Mouse (Mus musculus): ENCODE results near the gene Cops2.

The Cops2 gene

GRCm38 (mm10) chr2:125820397-125820796, 38.5 kb downstream of the Cops2 start:
- DNase-seq: no peak

- DNase-seq: no peak
Measured at GRCm38 (mm10) chr2:125813972-125814595, 44.9 kb downstream of the Cops2 start.

DNA sequence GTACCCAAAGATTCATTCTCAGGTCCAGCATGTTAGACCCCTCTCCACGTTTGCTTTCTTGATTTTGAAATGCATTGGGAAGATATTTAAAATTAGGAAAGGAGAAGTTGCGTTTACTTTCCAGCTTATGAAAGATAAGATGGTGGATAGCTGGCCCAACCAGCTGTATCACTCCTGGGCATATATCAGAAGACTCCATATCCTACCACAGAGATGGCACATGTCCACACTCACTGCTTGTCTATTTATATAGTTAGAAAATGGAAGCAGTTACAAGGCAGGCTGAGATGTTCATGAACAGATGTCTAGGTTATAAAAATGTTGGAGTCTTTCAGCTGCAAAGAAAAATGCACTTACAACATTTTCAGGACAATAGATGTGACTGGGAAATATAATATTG, 47.6 kb downstream of the Cops2 start:
- DNase-seq: no peak

GRCm38 (mm10) chr2:125809551-125809950, 49.4 kb downstream of the Cops2 start:
- DNase-seq: no peak

GRCm38 (mm10) chr2:125805826-125806225, 53.1 kb downstream of the Cops2 start:
- no peak for DNase-seq

DNA sequence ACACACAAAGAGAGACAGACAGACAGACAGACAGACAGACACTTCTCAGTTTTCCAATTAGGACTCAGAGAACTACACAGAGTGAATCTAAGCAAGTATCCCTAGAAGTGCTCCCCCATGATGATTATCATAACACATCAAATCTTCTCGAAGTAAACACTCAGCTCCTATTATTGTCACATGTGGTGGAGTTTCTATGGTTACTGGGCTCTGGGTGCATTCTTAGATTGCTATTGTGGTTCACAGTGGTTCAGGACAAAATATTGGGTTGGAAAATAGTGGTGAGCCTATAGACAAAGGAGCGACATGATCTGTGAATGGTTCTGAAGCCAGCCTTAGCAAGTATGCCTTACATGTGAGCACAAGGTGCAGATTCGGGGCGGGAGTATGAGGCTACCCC, 57.0 kb downstream of the Cops2 start:
- DNase-seq: no peak

DNA sequence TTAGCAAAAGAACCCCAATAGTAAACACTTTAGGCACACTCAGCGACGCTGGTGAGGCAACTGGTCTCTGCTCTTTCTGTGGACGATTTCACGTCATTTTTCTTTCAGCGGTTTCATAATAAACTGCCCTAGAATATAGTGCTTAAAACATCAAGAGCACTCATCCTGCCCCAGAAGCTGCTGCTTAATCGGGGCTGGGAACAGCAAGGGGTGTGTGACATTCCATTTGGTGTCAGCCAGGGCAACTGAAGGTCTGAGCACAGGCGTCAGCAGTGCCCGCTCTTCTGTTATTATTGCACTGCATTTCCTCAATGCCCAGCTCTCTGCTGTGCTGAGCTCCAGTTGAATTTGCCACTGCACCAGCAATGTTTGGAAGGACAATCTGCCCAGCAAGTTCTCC, 57.9 kb downstream of the Cops2 start:
- DNase-seq: no peak

GRCm38 (mm10) chr2:125800428-125800827, 58.5 kb downstream of the Cops2 start:
- no peak for DNase-seq

DNA sequence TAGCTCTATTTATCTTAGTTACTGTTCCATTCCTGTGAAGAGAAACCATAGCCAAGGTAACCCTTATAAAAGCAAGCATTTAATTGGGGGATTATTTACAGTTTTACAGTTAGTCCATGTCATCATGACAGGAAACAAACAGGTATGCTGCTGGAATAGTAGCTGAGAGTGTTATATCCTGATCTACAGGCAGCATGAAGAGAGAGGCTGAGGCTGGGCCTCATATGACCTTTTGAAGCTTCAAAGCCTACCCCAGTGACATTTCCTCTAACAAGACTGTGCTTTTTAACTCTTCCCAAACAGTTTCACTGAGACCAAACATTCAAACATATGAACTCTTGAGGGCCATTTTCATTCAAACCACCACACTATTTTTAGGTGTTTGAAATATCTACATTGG, 61.1 kb downstream of the Cops2 start:
- DNase-seq: no peak

DNA sequence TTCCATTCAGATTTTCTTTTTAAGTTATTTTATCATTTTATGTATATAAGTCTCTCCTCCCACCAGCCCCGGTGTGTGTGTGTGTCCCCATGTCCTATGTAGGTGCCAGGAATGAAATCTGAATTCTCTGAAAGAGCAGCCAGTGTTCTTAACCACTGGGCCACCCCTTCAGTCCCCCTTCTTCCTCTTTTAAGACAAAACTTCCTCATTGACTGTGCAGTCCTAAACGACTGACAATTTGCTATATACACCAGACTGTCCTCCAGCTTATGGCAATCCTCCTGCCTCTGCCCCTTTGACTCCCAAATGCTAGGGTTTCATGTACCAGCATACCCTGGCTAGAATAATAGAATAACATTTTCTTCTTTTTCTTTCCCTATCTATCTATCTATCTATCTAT, 63.8 kb downstream of the Cops2 start:
- no peak for DNase-seq

DNA sequence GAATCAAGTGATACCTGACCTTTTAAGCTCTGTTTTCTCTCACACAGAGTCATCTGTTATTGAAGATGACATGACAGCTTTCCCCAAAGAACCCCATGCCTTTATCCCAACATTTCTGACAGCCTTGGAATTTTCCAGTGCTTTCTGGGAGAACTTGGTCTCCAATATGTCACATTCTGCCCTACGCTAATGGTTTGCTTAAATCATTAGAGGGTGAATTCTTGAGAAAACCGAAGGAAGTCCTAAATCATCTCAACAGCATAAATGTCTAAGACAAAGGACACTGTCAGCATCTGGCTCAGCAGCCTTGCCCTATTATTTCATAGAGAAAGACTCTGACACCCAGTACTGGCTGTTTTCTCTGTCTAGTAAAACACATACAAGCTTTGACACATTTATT, 64.8 kb downstream of the Cops2 start:
- DNase-seq: no peak

DNA sequence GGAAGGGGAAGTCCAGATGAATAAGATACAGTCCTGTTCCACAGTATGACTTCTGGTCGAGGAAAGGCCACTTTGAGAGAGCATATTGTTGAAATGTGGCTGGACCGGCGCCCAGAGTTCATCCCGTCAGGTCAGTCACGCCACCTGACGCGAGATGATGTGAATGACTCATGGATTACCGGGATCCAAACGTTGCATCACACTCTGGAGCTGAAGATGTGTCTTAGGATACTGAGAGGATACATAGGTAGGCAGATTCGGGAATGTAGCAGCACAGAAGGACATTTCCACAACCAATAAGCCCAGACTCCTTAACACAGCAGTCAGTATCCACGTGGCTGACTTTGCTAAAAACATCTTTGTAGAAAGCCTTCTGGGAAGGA, 66.1 kb downstream of the Cops2 start:
- DNase-seq: no peak

- peak in 1 of 2 experiments; percentile 11 for DNase-seq
Measured at GRCm38 (mm10) chr2:125792144-125792878, 66.6 kb downstream of the Cops2 start.

GRCm38 (mm10) chr2:125791485-125791885, 67.5 kb downstream of the Cops2 start:
- DNase-seq: peak; percentile 44 to 48

GRCm38 (mm10) chr2:125790242-125790641, 68.7 kb downstream of the Cops2 start:
- DNase-seq: no peak

DNA sequence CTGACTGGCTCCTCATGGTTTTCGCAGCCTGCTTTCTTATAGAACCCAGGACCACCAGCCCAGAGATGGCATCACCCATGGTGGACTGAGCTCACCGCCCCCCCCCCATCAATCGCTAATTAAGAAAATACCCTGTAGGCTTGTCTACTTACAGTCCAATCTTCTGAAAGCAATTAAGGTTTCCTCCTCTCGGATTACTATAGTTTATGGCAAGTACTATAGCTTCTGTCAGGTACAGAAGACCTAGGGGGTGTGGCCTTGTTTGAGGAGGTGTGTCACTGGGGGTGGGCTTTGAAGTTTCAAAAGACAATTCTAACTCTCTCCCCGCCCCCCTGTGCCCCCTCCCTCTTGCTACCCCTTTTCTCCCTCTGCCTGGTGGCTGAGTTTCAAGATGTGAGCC, 69.7 kb downstream of the Cops2 start:
- DNase-seq: no peak

DNA sequence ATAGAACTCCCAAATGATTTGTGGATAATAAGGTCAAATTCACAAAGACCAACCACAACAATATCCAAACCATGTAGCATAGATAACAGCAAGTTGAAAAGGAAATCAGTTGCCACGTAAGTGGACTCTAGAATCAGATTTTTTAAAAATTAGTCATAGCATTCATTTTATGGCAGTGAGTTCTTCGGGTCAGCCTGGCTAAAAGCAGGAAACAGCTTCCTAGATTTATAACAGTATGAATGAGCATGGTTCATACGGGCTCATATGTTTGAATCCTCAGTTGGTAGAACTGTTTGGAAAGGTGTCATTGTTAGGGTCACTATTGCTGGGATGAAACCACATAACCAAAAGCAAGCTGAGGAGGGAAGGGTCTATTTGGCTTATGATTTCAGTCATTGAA, 70.2 kb downstream of the Cops2 start:
- DNase-seq: no peak

DNA sequence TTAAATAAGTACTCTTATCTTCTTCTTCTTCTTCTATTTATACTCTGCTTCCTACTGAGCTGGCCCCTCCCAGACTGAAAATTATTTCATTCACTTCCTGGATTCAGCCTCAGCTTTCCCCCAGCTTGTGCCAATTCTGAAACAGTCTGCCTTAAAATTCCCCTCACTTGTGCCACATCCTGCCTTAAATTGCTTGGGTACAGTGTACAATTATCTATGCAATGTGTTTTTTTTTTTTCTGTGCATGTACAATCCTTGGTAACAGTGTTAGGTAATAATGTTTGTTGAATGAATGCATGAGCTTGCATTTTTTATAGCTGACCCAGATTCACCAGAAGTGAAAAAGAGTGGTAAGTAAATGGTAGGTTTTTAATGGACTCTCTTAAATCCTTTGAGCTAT, 70.6 kb downstream of the Cops2 start:
- no peak for DNase-seq

DNA sequence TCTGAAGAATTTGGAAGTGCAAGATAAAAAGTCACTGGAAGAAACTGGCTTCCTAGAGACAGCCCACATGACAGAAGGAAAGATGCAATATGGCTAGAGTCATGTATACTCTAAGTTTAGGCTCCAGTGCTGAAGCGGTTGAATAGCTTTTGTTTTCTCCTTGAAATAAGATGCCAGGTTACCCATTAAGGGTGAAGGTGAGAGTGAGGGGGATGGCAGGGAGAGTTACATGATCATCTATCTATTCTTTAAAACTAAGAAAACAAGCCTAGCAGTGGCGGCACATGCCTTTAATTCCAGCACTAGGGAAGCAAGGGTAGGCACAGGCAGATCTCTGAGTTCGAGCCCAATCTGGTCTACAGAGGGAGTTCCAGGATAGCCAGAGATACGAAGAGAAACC, 73.9 kb downstream of the Cops2 start:
- no peak for DNase-seq

GRCm38 (mm10) chr2:125784392-125784791, 74.5 kb downstream of the Cops2 start:
- DNase-seq: no peak

DNA sequence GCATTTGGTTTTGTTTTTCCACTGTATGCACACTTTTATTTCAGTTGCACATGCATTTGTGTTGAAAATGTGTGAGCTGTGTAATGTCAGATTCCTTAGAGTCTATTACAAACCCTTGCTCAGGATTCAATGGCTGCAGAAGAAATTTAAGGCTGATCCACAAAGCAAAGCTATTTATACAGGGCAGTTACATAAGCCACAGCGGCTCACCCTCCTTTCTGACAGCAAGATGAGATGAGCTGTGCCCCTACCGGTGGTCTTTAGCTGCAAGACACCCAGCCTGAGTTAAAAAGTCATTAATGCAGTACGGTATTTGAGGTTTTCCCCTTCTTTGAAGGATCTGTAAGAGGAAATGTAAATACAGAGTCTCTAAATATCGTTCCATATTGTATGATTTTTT, 75.1 kb downstream of the Cops2 start:
- no peak for DNase-seq

DNA sequence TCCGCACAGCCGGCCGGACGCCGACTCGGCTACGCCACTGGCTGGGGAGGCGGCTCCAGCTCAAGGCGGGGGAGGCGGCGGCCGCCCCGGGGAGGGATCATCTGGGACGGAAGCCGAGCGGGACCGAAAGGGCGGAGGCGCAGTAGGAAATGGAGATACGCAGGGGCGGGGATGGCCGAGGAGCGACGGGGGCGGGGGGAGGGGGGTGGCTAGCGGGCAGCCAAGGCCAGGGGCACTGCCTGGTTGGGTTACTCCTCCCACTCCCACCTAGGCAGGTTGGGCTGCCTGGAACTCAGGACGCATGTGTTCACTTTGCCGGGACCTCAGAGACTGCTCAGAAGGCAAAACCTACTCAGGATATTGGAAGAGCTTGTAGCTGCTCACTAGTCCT, 76.2 kb downstream of the Cops2 start, which contains the start of gene Secisbp2l:
TSS of gene Secisbp2l (minus strand) at position 152 of the 391 bp plus-strand sequence.
- peak; percentile 89 for DNase-seq

DNA sequence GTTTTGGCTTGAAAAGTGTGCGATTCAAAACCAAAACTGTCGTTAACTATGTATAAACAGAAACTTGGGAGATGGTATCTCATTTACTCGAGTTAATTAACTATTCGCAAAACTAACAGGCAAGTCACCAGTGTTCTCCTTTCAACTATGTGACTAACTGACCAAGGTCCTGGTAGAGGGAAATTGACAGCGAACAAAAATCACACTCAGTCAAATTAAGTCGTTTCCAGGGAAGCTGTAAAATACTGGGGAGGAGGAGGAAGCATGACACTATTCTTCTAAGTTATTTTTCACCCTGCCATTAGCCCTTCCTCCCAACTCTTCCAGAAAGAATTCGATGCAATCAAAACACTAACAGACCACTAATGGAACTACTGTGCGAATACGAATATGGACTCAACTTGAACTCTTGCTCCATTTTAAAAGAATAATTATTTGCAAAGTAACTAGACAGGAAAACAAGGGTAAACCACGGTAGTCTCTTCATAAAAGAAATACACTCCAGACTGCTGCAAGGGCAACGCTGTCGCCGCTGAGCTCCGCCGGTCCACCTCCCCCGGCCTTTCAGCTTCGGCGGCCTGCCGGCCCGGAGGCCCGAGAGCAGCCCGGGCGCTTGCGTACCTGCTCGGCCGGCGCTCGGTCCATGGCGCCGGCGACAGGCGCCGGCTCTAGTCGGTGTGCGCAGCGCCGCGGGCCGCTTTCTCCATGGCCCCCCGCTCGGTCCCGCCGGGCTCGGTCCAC, 76.8 kb downstream of the Cops2 start:
- no peak for DNase-seq

DNA sequence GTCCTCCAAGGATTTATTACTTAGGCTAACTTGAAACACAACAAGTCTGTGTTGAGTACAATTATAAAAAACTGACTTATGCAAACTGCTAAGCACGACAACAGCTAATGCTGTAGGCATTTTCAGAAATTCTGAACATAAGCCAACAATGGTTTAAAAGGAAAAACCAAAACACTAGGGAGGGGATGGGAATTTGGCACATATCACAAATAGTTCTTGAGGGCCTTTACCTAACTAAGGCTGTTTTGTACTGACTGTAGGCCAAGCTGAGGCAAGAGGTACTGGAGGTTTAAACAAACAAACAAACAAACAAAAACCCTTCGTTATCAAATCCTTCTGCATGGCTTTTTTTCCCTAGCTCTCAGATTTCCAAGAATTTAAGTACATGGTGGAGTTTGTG, 77.9 kb downstream of the Cops2 start:
- no peak for DNase-seq

Measured in B cell, adult 2 months (primary cell).